ENCODE assay signal across 25 mouse cellular contexts in the genomic region with DNA sequence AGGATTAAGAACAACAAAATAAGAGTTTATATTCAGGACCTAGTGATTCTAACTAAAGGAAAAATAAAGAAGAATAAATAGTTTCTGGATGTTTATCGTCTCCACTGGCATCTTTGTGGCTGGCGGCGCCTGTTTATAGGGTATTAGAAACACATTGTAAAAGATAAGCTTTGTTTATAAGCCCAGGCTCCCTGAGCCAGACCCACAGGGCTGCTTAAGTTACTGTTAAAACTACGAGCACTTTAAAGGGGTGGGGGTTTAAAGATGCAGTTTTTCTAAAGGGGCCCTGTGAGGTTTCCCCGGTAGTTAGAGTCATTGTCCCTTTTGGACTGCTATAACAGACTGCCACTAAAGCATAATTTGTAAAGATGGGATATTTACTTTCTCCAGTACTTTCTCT. TPM values are rescaled to one million over a fixed set of nuclear protein-coding genes. Genes with fewer than 3 reads are reported as not detected.
"Had no signal": no experiment of that assay in that cellular context is flagged by ENCODE, and none has a peak within 500 bp of the region (broad histone marks: within the 10 kb centered on the region; RNA-seq: fewer than 3 reads in every experiment).

No protein-coding gene starts in this region.

- H3K27me3 ChIP-seq: heart, embryonic 12.5 days; hindbrain, embryonic 13.5 days; hindbrain, embryonic 15.5 days; kidney, embryonic 15.5 days had no signal

- DNase-seq: forebrain, postnatal 0 days; gastrocnemius, postnatal 14 days; gastrocnemius, postnatal 36 days; heart, adult 18-20 months; heart, postnatal 10 days; heart, postnatal 36 days; kidney, adult 11 months; kidney, adult 2 months; kidney, adult 9 months; kidney, postnatal 14 days; kidney, postnatal 36 days; layer of hippocampus, adult 9-11 months; layer of hippocampus, postnatal 36 days; left cerebral cortex, postnatal 4 days; liver had no signal

- H3K27ac ChIP-seq: heart, embryonic 10.5 days; hindbrain, embryonic 13.5 days; hindbrain, embryonic 15.5 days; hindbrain, postnatal 0 days; kidney, embryonic 15.5 days; kidney, postnatal 0 days had no signal

- H3K4me2 ChIP-seq: heart, embryonic 12.5 days; hindbrain, embryonic 13.5 days; hindbrain, embryonic 15.5 days; kidney, embryonic 15.5 days had no signal

- H3K9me3 ChIP-seq: heart, embryonic 10.5 days; heart, embryonic 12.5 days; hindbrain, embryonic 13.5 days; hindbrain, embryonic 15.5 days; kidney, embryonic 15.5 days had no signal

- H3K9ac ChIP-seq: forebrain, postnatal 0 days; heart, embryonic 12.5 days; hindbrain, embryonic 13.5 days; hindbrain, embryonic 15.5 days; kidney, embryonic 15.5 days had no signal

- ATAC-seq: forebrain, postnatal 0 days; hindbrain, postnatal 0 days; intestine, embryonic 16.5 days had no signal

- H3K4me3 ChIP-seq: heart, embryonic 10.5 days; heart, embryonic 12.5 days; hindbrain, embryonic 13.5 days; hindbrain, embryonic 15.5 days; kidney, embryonic 15.5 days had no signal

- H3K36me3 ChIP-seq: heart, embryonic 10.5 days; hindbrain, embryonic 13.5 days; hindbrain, embryonic 15.5 days; kidney, embryonic 15.5 days had no signal

- H3K4me1 ChIP-seq: hindbrain, embryonic 13.5 days; hindbrain, embryonic 15.5 days; kidney, embryonic 15.5 days had no signal

RNA-seq across cellular contexts. Expression of a gene that starts 33.9 kb away (rescaled TPM):
- polyA plus RNA-seq: heart, embryonic 16.5 days; intestine, embryonic 16.5 days; kidney, adult 2 months; kidney, postnatal 0 days; large intestine, adult 2 months had no signal
